Mouse (Mus musculus) liver, adult 2 months (tissue): Measurements from ENCODE around the gene Ablim2.

Experiments
- CTCF ChIP-seq: fragments of 200-500 bp; IDR thresholded peaks from 2 replicates; pipeline ENCODE4 v1.5.1; 2011; ENCODE audit warnings: low read depth, low read length, control low read depth
- POLR2A ChIP-seq: fragments of 200-500 bp; IDR thresholded peaks from 2 replicates; pipeline ENCODE4 v1.6.1; 2011; ENCODE audit warnings: low read length, control low read depth; ENCODE audit not compliant: insufficient read depth; ENCODE audit errors: extremely low read depth

- TF ChIP-seq CTCF: no peak
- peak; percentile 42; the same call in 1 of the 2 replicates for TF ChIP-seq POLR2A
These were observed 28.7 kb upstream of the Ablim2 start for GRCm38 (mm10) chr5:35728957-35729460.
